In genomic region chr5:112761415-112762075, GRCm38 (mm10) we compare ENCODE assay signal across 20 mouse cellular contexts.
DNase-seq lines count a peak whose midpoint lies in the region; ATAC-seq lines count a peak whose summit lies in the region.
"Had no signal": no experiment of that assay in that cellular context is flagged by ENCODE, and none has a peak within 500 bp of the region (broad histone marks: within the 10 kb centered on the region; RNA-seq: fewer than 3 reads in every experiment).

No protein-coding gene starts in this region.

- peak; percentile 16 for DNase-seq in 3134 (ENCODE audit: extremely low read depth, insufficient read length, low spot score)
- peak; percentile 10 for DNase-seq in 3T3-L1 (ENCODE audit: low read depth, low spot score)
- DNase-seq in Muller cell, postnatal 12 days (ENCODE audit: inconsistent ontology term), result peak; percentile 81
- peak; percentile 78 for DNase-seq in adrenal gland, postnatal 14 days
- DNase-seq in left cerebral cortex, postnatal 10 days (ENCODE audit: extremely low spot score in 1 of 2, low spot score in 2 of 2), result no peak
- DNase-seq in heart, postnatal 10 days, result no peak
- DNase-seq: cerebellum, adult 18-20 months; cerebellum, postnatal 25 days; gastrocnemius, adult 2 months; heart, postnatal 36 days; kidney, adult 18-20 months; kidney, postnatal 10 days; liver, embryonic 13.5 days; lung, adult 2 months; lung, postnatal 14 days; midbrain, embryonic 14.5 days; right cerebral cortex, postnatal 4 days had no signal

- ATAC-seq in activated CD4-positive, CD25-positive, alpha-beta regulatory T cell, adult 4 months, result no peak
- ATAC-seq: CD4-positive, CD25-positive, alpha-beta regulatory T cell, adult 4 months; inflammation-experienced regulatory T-cells, adult 6 months had no signal

- intact Hi-C loops in left cerebral cortex, postnatal 10 days (cut with DNase I), result no loop called here
- intact Hi-C loops in heart, postnatal 10 days (cut with DNase I), result no loop called here

Comparison
In these comparisons a context has a peak if more than half of its experiments do, and no peak if none do; other contexts are left out.
1. DNase-seq: peak in 3134 (single experiment), 3T3-L1 (single experiment), Muller cell, postnatal 12 days (single experiment) and adrenal gland, postnatal 14 days (single experiment); none in left cerebral cortex, postnatal 10 days (0 of 2) and heart, postnatal 10 days (0 of 2).